Mouse (Mus musculus) liver, postnatal 0 days (tissue): ENCODE measurements around the gene Fyb. TPM values are rescaled to one million over a fixed set of nuclear protein-coding genes. Genes with fewer than 3 reads are reported as not detected.

ENCODE experiments used
- ATAC-seq: fragments of 200-750 bp; cut with Nextera tagmentation; 2 replicates; pipeline ENCODE4 v1.8.0; 2017; ENCODE audit warnings: mild to moderate bottlenecking, moderate library complexity
- DNase-seq: peaks from one replicate; pipeline ENCODE4 v3.0.0-alpha.2; 2016
- H3K27ac ChIP-seq: fragments of 300-500 bp; sonication (generic); 2 replicates; pipeline ENCODE4 v1.5.1; 2014; ENCODE audit warnings: antibody characterized with exemption, moderate library complexity, mild to moderate bottlenecking, low read depth
- H3K27me3 ChIP-seq: fragments of 300-500 bp; sonication (generic); 2 replicates; pipeline ENCODE4 v1.6.1; 2014; ENCODE audit warnings: low read length, control low read depth, mixed read lengths; ENCODE audit not compliant: insufficient read depth
- H3K36me3 ChIP-seq: fragments of 300-500 bp; sonication (generic); replicated peaks from 2 replicates; pipeline ENCODE4 v1.6.1; 2014; ENCODE audit warnings: mild to moderate bottlenecking, control low read depth, low read length, moderate library complexity, mixed read lengths; ENCODE audit not compliant: insufficient read depth
- H3K4me1 ChIP-seq: fragments of 300-500 bp; sonication (generic); 2 replicates; pipeline ENCODE4 v1.6.1; 2014; ENCODE audit warnings: antibody characterized with exemption, mild to moderate bottlenecking, control low read depth; ENCODE audit not compliant: insufficient read depth
- H3K4me2 ChIP-seq: fragments of 300-500 bp; sonication (generic); 2 replicates; pipeline ENCODE4 v1.6.1; 2014; ENCODE audit warnings: low read depth, mild to moderate bottlenecking, low read length, moderate library complexity, mixed read lengths
- H3K4me3 ChIP-seq: fragments of 300-500 bp; sonication (generic); 2 replicates; pipeline ENCODE4 v1.5.1; 2014; ENCODE audit warnings: low read depth, low read length
- H3K9ac ChIP-seq: fragments of 300-500 bp; sonication (generic); replicated peaks from 2 replicates; pipeline ENCODE4 v1.6.1; 2014; ENCODE audit warnings: mild to moderate bottlenecking, moderate library complexity
- H3K9me3 ChIP-seq: fragments of 300-500 bp; sonication (generic); 2 replicates; pipeline ENCODE4 v1.6.1; 2016; ENCODE audit warnings: mild to moderate bottlenecking, control low read depth, low read length, mixed read lengths
- CTCF ChIP-seq: sonication (generic); IDR thresholded peaks from 2 replicates; pipeline ENCODE4 v1.5.1; 2016; ENCODE audit warnings: antibody characterized with exemption, low read depth
- EP300 ChIP-seq: IDR thresholded peaks from 2 replicates; pipeline ENCODE4 v1.6.1; 2016; ENCODE audit warnings: antibody characterized with exemption, low read depth, mild to moderate bottlenecking
- WGBS: fragments of 180-500 bp; shearing (Covaris S2); extraction: QIAGEN DNeasy Blood & Tissue Kit; methylation state at CpG from one replicate; pipeline ENCODE4 v1.1.7; 2014; ENCODE audit not compliant: insufficient replicate concordance; 5-methylcytosine and 5-hydroxymethylcytosine counted together
- polyA plus RNA-seq: library from polyadenylated mRNA; unstranded; fragments of >200 nt; fragmentation: Nextera tagmentation; extraction: Ambion mirVana; gene quantifications from 2 replicates; pipeline ENCODE4 v1.2.1, GENCODE M21; 2015

Fyb gene
- polyA plus RNA-seq, 1 experiment from 2014 or later = 29.7 TPM

GRCm38 (mm10) chr15:6707936-6708525 is 185.4 kb downstream of the Fyb start, which contains the start of gene Rictor:
Rictor (plus strand) TSS chr15:6708379.
- Histone ChIP-seq H3K9ac (peak within 1 kb of the TSS; percentile 94), H3K27ac (peak within 1 kb of the TSS; percentile 99), H3K4me2 (peak within 1 kb of the TSS; percentile 83), H3K4me3 (peak within 1 kb of the TSS; percentile 86), H3K9me3 (no peaks in the 10 kb centered on the region), H3K36me3 (no peaks in the 10 kb centered on the region; the same call in 1 of the 2 replicates), H3K27me3 (no peaks in the 10 kb centered on the region), H3K4me1 (peaks cover 29% of the 10 kb centered on the region)
- peak; percentile 79 for ATAC-seq
- peak; percentile 91 for DNase-seq
- 0% methylated on average over 45 of the region's 82 CpGs for WGBS
- no peak for TF ChIP-seq EP300
- TF ChIP-seq CTCF = no peak

DNA sequence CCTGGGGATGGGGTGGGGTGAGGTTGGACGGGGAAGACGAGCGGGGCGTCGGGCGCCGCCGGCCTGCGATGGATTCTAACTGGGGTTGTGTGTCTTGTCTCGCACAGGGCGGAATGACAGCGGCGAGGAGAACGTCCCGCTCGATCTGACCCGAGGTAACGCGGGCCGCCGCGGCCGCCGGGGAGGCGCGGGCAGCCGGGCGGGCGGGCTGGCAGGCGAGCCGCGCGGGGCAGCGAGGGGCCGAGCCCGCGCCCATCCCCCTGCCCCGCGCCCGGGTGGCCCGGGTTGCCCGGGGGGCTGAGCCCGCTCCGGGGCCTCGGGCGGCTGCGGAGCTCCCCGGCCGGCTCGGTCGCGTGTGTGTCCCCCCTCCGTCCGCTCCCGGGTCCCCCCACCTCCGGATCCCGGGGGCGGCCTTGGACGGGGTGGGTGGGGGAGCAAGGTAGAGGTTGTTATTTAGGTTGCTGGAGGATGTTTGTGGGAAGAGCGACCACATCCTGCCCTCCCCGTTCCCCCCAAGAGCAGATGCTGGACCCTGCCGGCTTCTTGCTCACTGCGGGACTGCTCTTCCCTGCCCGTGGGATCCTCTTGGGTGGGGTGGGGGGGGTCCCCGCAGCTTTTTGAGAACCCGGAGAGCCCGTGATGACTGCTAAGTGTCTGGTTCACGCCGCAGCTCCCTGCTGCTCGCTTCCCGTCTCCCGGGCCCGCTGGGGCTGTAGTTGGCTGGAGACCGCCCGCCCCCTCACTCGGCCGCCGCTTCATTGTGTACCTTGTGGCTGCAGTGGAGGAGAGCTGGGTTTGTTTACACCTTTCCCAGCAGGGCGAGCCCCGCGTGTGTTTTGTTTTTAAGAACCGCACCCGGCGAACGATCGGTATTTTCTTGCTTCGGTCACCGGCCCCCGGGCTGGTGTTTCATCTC is 186.1 kb downstream of the Fyb start:
- H3K4me3 ChIP-seq = peak overlapping the region; percentile 86
- ATAC-seq = peak; percentile 53
- peaks cover 37% of the 10 kb centered on the region for H3K4me1 ChIP-seq
- peak overlapping the region; percentile 99 for H3K27ac ChIP-seq
- no peaks in the 10 kb centered on the region for H3K9me3 ChIP-seq
- under 1% methylated on average over 59 of the region's 89 CpGs for WGBS
- peak; percentile 73 for DNase-seq
- TF ChIP-seq CTCF (no peak), EP300 (no peak)
- no peaks in the 10 kb centered on the region; the same call in 1 of the 2 replicates for H3K36me3 ChIP-seq
- peak overlapping the region; percentile 94 for H3K9ac ChIP-seq
- H3K27me3 ChIP-seq = no peaks in the 10 kb centered on the region
- peak overlapping the region; percentile 83 for H3K4me2 ChIP-seq

DNA sequence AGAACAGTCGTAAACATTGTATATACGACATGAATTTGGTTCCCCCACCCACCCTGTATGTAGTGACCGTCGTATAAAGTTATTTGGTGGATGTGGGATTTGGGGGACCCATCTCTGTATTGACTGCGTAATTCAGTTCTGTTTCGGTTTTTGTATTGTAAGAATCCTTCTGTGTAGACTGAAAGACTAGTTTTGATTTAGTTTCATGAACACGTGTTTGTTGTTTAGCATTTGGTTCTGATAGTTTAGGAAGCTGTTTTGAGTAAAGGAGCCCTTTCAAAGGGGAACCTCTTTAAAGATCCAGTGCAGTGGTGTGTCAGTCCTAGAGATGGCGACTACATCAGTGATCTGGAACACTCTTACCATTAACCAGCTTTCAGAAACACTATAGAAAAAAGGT is 187.0 kb downstream of the Fyb start:
- no peak for TF ChIP-seq CTCF
- TF ChIP-seq EP300 = no peak
- no peaks in the 10 kb centered on the region for H3K27me3 ChIP-seq
- peak overlapping the region; percentile 83 for H3K4me2 ChIP-seq
- peak overlapping the region; percentile 86 for H3K4me3 ChIP-seq
- ATAC-seq (no peak), DNase-seq (no peak)
- H3K9ac ChIP-seq = peak overlapping the region; percentile 94
- H3K36me3 ChIP-seq = no peaks in the 10 kb centered on the region; the same call in 1 of the 2 replicates
- whole genome bisulfite sequencing = 21% methylated on average over 8 of the region's 8 CpGs
- H3K9me3 ChIP-seq = no peaks in the 10 kb centered on the region
- H3K27ac ChIP-seq = peak overlapping the region; percentile 99
- H3K4me1 ChIP-seq = peaks cover 43% of the 10 kb centered on the region

DNA sequence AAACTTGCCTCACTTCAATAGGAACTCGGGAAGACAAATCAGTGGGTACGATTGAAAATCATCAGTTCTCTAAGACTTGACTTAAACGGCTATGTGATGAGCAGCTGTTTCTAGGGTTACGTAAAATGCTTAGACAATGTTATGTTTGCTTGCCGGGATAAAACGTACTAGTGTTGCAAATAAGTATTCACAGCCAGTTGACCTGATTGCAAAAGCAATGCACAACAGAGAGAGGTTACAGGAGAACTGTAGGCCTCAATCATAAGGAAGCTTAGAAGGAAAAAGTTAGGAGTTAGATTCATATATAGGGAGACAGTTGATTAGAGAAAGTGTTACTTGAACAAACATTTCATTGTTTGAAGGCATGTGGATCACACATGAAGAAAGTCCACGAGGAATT is 187.7 kb downstream of the Fyb start:
- H3K4me2 ChIP-seq = peak overlapping the region; percentile 83; the same call in 1 of the 2 replicates
- H3K4me3 ChIP-seq = no peak overlapping the region
- no peaks in the 10 kb centered on the region for H3K27me3 ChIP-seq
- peaks cover 42% of the 10 kb centered on the region for H3K4me1 ChIP-seq
- no peak for DNase-seq
- TF ChIP-seq EP300 = no peak
- no peak for TF ChIP-seq CTCF
- no peak overlapping the region for H3K9ac ChIP-seq
- no peak for ATAC-seq
- H3K36me3 ChIP-seq = no peaks in the 10 kb centered on the region; the same call in 1 of the 2 replicates
- 60% methylated on average over 7 of the region's 7 CpGs for WGBS
- H3K9me3 ChIP-seq = no peaks in the 10 kb centered on the region
- no peak overlapping the region for H3K27ac ChIP-seq

DNA sequence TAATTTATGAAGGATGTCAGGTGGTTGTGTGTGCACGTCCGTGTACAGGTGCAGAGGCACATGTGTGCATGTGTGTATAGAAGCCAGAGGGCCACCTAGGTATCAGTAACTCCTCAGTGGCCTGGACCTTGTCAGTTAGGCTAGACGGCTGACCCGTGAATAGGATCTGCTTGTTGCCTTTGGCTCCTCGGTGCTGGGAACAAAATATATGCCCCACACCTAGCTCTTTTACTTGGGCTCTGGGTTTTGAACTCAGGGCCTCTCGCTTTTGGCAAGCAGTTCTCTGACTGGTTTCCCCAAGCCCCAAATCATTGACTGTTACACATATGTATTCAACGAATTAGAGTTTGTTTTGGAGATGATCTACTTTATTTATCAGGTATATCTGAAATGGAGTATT is 188.6 kb downstream of the Fyb start:
- Histone ChIP-seq H3K27me3 (no peaks in the 10 kb centered on the region), H3K4me1 (peaks cover 41% of the 10 kb centered on the region), H3K9me3 (no peaks in the 10 kb centered on the region), H3K4me2 (no peak overlapping the region), H3K36me3 (no peaks in the 10 kb centered on the region; the same call in 1 of the 2 replicates), H3K27ac (no peak overlapping the region), H3K4me3 (no peak overlapping the region), H3K9ac (no peak overlapping the region)
- DNase-seq (no peak), ATAC-seq (no peak)
- 81% methylated on average over 7 of the region's 7 CpGs for WGBS
- TF ChIP-seq EP300 (no peak), CTCF (no peak)

Other genes with a start within 250 kb of the Fyb start
- gene Dab2, start 223.1 kb upstream of the Fyb start, polyA plus RNA-seq = 9.1 and 10.8 TPM in 2 replicates
- 0.95 and 1.9 TPM in 2 replicates for gene C9, start 77.5 kb upstream of the Fyb start, polyA plus RNA-seq
- gene Rictor, start 185.5 kb downstream of the Fyb start, polyA plus RNA-seq = 12.7 and 13.2 TPM in 2 replicates